Mouse (Mus musculus) forebrain, embryonic 13.5 days (tissue): Measurements from ENCODE around the gene V1rd19. TPM values are rescaled to one million over a fixed set of nuclear protein-coding genes. Genes with fewer than 3 reads are reported as not detected.
"Not testable (repeated sequence)": the region's sequence is repeated elsewhere in the genome, so short reads cannot be mapped to it uniquely, and the experiment has no call there.

Experiments
- ATAC-seq: fragments of 200-750 bp; cut with Nextera tagmentation; 2 replicates; pipeline ENCODE4 v1.8.0; 2017
- H3K27ac ChIP-seq: fragments of 300-500 bp; sonication (generic); 2 replicates; pipeline ENCODE4 v1.5.1; 2015; ENCODE audit warnings: inconsistent platforms, mild to moderate bottlenecking, moderate library complexity
- H3K27me3 ChIP-seq: fragments of 300-500 bp; sonication (generic); 2 replicates; pipeline ENCODE4 v1.6.1; 2015; ENCODE audit warnings: mild to moderate bottlenecking, inconsistent platforms
- H3K36me3 ChIP-seq: fragments of 300-500 bp; sonication (generic); 2 replicates; pipeline ENCODE4 v1.6.1; 2015; ENCODE audit warnings: mild to moderate bottlenecking, inconsistent platforms; ENCODE audit not compliant: poor library complexity, severe bottlenecking
- H3K4me1 ChIP-seq: fragments of 300-500 bp; sonication (generic); 2 replicates; pipeline ENCODE4 v1.6.1; 2015; ENCODE audit warnings: inconsistent platforms
- H3K4me2 ChIP-seq: fragments of 300-500 bp; sonication (generic); 2 replicates; pipeline ENCODE4 v1.6.1; 2015; ENCODE audit warnings: inconsistent platforms, mild to moderate bottlenecking, moderate library complexity
- H3K4me3 ChIP-seq: fragments of 300-500 bp; sonication (generic); 2 replicates; pipeline ENCODE4 v1.5.1; 2015; ENCODE audit warnings: mild to moderate bottlenecking, inconsistent platforms
- H3K9ac ChIP-seq: fragments of 300-500 bp; sonication (generic); 2 replicates; pipeline ENCODE4 v1.6.1; 2015; ENCODE audit warnings: mild to moderate bottlenecking, inconsistent platforms
- H3K9me3 ChIP-seq: fragments of 300-500 bp; sonication (generic); replicated peaks from 2 replicates; pipeline ENCODE4 v1.6.1; 2016; ENCODE audit warnings: inconsistent platforms
- WGBS: fragments of 180-500 bp; shearing (Covaris S2); methylation state at CpG from one replicate; pipeline ENCODE4 v1.1.7; 2015; 5-methylcytosine and 5-hydroxymethylcytosine counted together
- polyA plus RNA-seq: library from polyadenylated mRNA; unstranded; fragments of >200 nt; fragmentation: Nextera tagmentation; extraction: Ambion mirVana; gene quantifications from 2 replicates; pipeline ENCODE4 v1.2.1, GENCODE M21; 2015

V1rd19 gene
- not detected in 2 replicates for polyA plus RNA-seq

- no peak within 1 kb of the TSS for H3K4me3 ChIP-seq
- no peak within 1 kb of the TSS for H3K27ac ChIP-seq
- H3K9ac ChIP-seq, result no peak within 1 kb of the TSS
- H3K36me3 ChIP-seq, result no peaks in the 10 kb centered on the region
- no peaks in the 10 kb centered on the region for H3K4me1 ChIP-seq
- 67% methylated on average over 2 of the region's 2 CpGs for WGBS
- H3K9me3 ChIP-seq, result peaks cover 22% of the 10 kb centered on the region
- no peak for ATAC-seq
- H3K4me2 ChIP-seq, result no peak within 1 kb of the TSS
- H3K27me3 ChIP-seq, result no peaks in the 10 kb centered on the region
Observed at GRCm38 (mm10) chr7:24001391-24001790, at the start of gene V1rd19. Gene V1rd19 (plus strand): TSS chr7:24001691.

DNA sequence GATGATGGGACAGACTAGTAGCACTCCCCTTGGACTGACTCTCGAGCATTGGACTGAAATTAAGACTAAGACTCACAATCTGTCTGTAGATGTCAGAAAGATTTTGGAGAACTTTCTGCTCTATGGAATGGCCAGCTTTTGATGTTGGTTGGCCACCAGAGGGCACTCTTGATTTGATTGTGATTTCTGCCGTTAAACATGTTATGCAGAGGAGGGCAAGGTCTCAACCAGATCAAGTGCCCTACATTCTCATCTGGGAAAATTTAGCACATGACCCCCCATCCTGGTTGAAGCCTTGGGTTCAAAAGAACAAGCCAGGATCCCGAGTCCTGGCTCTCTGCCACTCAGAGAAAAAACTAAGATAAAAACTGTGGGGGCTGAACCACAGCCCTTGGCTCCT, 33.4 kb upstream of the V1rd19 start:
- not testable (repeated sequence) for ATAC-seq, H3K27me3 ChIP-seq, H3K4me2 ChIP-seq, H3K4me1 ChIP-seq, H3K27ac ChIP-seq, H3K36me3 ChIP-seq, H3K4me3 ChIP-seq, H3K9ac ChIP-seq
- peaks cover 46% of the 10 kb centered on the region for H3K9me3 ChIP-seq
- 55% methylated on average over 3 of the region's 3 CpGs for WGBS

DNA sequence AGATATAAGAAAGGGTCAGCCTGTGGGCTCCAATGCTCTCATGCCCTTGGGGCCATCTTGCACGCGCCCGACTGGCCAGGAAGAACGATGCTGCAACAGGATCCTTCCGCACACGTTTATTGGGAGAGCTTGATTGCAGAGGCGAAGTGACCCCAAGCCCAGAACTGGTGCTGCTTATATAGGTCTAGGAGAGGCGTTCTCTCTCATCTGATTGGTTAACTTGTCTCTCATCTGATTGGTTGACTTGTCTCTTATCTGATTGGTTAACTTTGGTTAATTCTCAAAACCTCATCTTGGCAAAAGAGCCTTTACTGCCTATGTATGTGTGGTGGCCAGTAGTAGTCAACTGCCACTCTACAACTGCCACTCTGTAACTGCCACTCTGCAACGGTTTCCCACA, 27.2 kb upstream of the V1rd19 start, which contains the start of gene Vmn1r181:
TSS of gene Vmn1r181 (plus strand) at position 301 of the 400 bp plus-strand sequence.
- H3K9ac ChIP-seq, H3K27me3 ChIP-seq, ATAC-seq, H3K4me3 ChIP-seq, H3K36me3 ChIP-seq, H3K4me2 ChIP-seq, H3K4me1 ChIP-seq, H3K27ac ChIP-seq: not testable (repeated sequence)
- peaks cover 45% of the 10 kb centered on the region for H3K9me3 ChIP-seq
- WGBS, result 80% methylated on average over 9 of the region's 9 CpGs

DNA sequence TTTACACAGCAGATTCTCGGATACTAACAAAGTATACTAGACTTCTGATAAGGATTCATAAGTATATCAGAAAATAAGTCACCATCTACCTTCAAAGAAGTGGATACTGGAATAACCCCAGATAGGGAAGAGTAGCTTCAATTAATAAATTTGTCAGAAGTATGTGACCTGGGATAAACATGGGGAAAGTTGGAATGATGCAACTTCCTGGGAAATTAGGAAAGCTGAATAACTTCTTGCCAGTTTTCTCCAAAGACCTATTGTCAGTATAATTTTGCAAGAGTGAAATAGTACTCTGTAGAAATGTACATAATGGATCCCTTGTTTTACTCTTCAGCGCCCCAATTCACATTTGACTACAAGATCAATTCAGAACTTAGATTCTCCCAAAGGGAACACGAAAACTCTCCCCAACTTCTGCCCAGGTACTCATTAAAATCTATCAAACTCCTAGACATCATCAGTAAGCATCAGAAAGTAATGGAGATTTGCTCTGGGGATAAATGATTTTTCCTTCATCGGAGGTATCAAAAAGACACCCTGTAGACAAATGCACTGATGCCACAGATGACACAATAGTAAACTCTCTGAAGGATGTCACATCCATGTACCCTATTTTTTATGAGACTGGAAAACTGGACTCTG, 51.3 kb downstream of the V1rd19 start, which contains the start of gene Vmn1r183:
TSS of gene Vmn1r183 (plus strand) at position 595 of the 645 bp plus-strand sequence.
- no peak within 1 kb of the TSS for H3K4me3 ChIP-seq
- ATAC-seq, result no peak
- WGBS, result 79% methylated on average over 4 of the region's 4 CpGs
- no peaks in the 10 kb centered on the region for H3K4me1 ChIP-seq
- H3K4me2 ChIP-seq, result no peak within 1 kb of the TSS
- H3K27ac ChIP-seq, result no peak within 1 kb of the TSS
- no peaks in the 10 kb centered on the region for H3K27me3 ChIP-seq
- H3K9ac ChIP-seq, result no peak within 1 kb of the TSS
- H3K36me3 ChIP-seq, result no peaks in the 10 kb centered on the region
- H3K9me3 ChIP-seq, result no peaks in the 10 kb centered on the region

Other genes starting within 250 kb of the V1rd19 start
- not detected in 2 replicates for gene Vmn1r174, start 249.4 kb upstream of the V1rd19 start, polyA plus RNA-seq
- not detected in 2 replicates for gene Vmn1r175, start 191.0 kb upstream of the V1rd19 start, polyA plus RNA-seq
- gene Vmn1r176, start 164.3 kb upstream of the V1rd19 start, polyA plus RNA-seq, result not detected in 2 replicates
- not detected in 2 replicates for gene Vmn1r177, start 135.2 kb upstream of the V1rd19 start, polyA plus RNA-seq
- not detected in 2 replicates for gene Vmn1r178, start 109.7 kb upstream of the V1rd19 start, polyA plus RNA-seq
- gene Vmn1r179, start 74.7 kb upstream of the V1rd19 start, polyA plus RNA-seq, result not detected in 2 replicates
- gene Vmn1r180, start 51.1 kb upstream of the V1rd19 start, polyA plus RNA-seq, result not detected in 2 replicates
- gene Vmn1r181, start 27.1 kb upstream of the V1rd19 start, polyA plus RNA-seq, result not detected in 2 replicates
- not detected in 2 replicates for gene Vmn1r183, start 51.6 kb downstream of the V1rd19 start, polyA plus RNA-seq
- 30.9 and 32.8 TPM in 2 replicates for gene Zfp180, start 80.2 kb downstream of the V1rd19 start, polyA plus RNA-seq
- 7.7 and 8.6 TPM in 2 replicates for gene Zfp112, start 110.6 kb downstream of the V1rd19 start, polyA plus RNA-seq
- 18.7 and 18.8 TPM in 2 replicates for gene Zfp235, start 132.5 kb downstream of the V1rd19 start, polyA plus RNA-seq
- gene Zfp114, start 173.4 kb downstream of the V1rd19 start, polyA plus RNA-seq, result 8.4 and 8.8 TPM in 2 replicates
- 8.1 and 8.4 TPM in 2 replicates for gene Zfp111, start 209.8 kb downstream of the V1rd19 start, polyA plus RNA-seq
- 4.5 and 4.6 TPM in 2 replicates for gene Zfp109, start 235.9 kb downstream of the V1rd19 start, polyA plus RNA-seq